Mouse (Mus musculus): ENCODE data around the gene Abca7. TPM values are rescaled to one million over a fixed set of nuclear protein-coding genes. Genes with fewer than 3 reads are reported as not detected.
"Not testable (repeated sequence)": the region's sequence is repeated elsewhere in the genome, so short reads cannot be mapped to it uniquely, and the experiment has no call there.

The Abca7 gene
- polyA plus RNA-seq, 1 experiment from 2014 or later: 2.2 TPM

- Histone ChIP-seq H3K36me3 (ENCODE audit: control insufficient read depth, insufficient read depth) (peaks cover 26% of the 10 kb centered on the region), H3K27me3 (replicated peaks; ENCODE audit: control insufficient read depth, insufficient read depth, low read length) (no peaks in the 10 kb centered on the region), H3K9me3 (ENCODE audit: control insufficient read depth) (no peaks in the 10 kb centered on the region), H3K9ac (ENCODE audit: low read depth, low read length) (peak overlapping the region; percentile 91), H3K4me2 (replicated peaks; ENCODE audit: low read depth) (peak overlapping the region; percentile 80), H3K4me1 (replicated peaks; ENCODE audit: control insufficient read depth, insufficient read depth, low read length) (peaks cover 2% of the 10 kb centered on the region; the same call in 1 of the 2 replicates), H3K4me3 (ENCODE audit: low read depth, low read length) (peak overlapping the region; percentile 71), H3K27ac (ENCODE audit: low read depth, low read length) (peak overlapping the region; percentile 99)
- WGBS: under 1% methylated on average over 47 of the region's 47 CpGs
- TF ChIP-seq CTCF (IDR thresholded peaks at IDR 0.05; ENCODE audit: low read depth): no peak
- ATAC-seq: peak; percentile 87
These were observed 57.0 kb downstream of the Abca7 start for GRCm38 (mm10) chr10:80053259-80053780.

GRCm38 (mm10) chr10:80053831-80054815, 57.8 kb downstream of the Abca7 start:
- peaks cover 32% of the 10 kb centered on the region for H3K36me3 ChIP-seq (ENCODE audit: control insufficient read depth, insufficient read depth)
- H3K9ac ChIP-seq (ENCODE audit: low read depth, low read length): peak overlapping the region; percentile 91
- TF ChIP-seq CTCF (IDR thresholded peaks at IDR 0.05; ENCODE audit: low read depth): peak; percentile 66
- H3K27ac ChIP-seq (ENCODE audit: low read depth, low read length): peak overlapping the region; percentile 99
- peak overlapping the region; percentile 80 for H3K4me2 ChIP-seq (replicated peaks; ENCODE audit: low read depth)
- under 1% methylated on average over 72 of the region's 77 CpGs for WGBS
- H3K9me3 ChIP-seq (ENCODE audit: control insufficient read depth): no peaks in the 10 kb centered on the region
- H3K4me3 ChIP-seq (ENCODE audit: low read depth, low read length): peak overlapping the region; percentile 71
- ATAC-seq: peak; percentile 37
- peaks cover 2% of the 10 kb centered on the region; the same call in 1 of the 2 replicates for H3K4me1 ChIP-seq (replicated peaks; ENCODE audit: control insufficient read depth, insufficient read depth, low read length)
- H3K27me3 ChIP-seq (replicated peaks; ENCODE audit: control insufficient read depth, insufficient read depth, low read length): no peaks in the 10 kb centered on the region

GRCm38 (mm10) chr10:80054911-80055310, 58.6 kb downstream of the Abca7 start:
- ATAC-seq; H3K9me3 ChIP-seq (ENCODE audit: control insufficient read depth); H3K9ac ChIP-seq (ENCODE audit: low read depth, low read length); H3K4me1 ChIP-seq (replicated peaks; ENCODE audit: control insufficient read depth, insufficient read depth, low read length); H3K27me3 ChIP-seq (replicated peaks; ENCODE audit: control insufficient read depth, insufficient read depth, low read length): not testable (repeated sequence)
- Histone ChIP-seq H3K27ac (ENCODE audit: low read depth, low read length) (peak overlapping the region; percentile 99; the same call in 1 of the 2 replicates), H3K4me3 (ENCODE audit: low read depth, low read length) (peak overlapping the region; percentile 71), H3K36me3 (ENCODE audit: control insufficient read depth, insufficient read depth) (peaks cover 39% of the 10 kb centered on the region), H3K4me2 (replicated peaks; ENCODE audit: low read depth) (peak overlapping the region; percentile 80)
- WGBS: 2% methylated on average over 3 of the region's 3 CpGs

GRCm38 (mm10) chr10:80055364-80055763, 59.1 kb downstream of the Abca7 start:
- H3K4me3 ChIP-seq (ENCODE audit: low read depth, low read length): 0 out of 2 replicates have a peak overlapping the region, but pooled peaks have one; percentile 71
- TF ChIP-seq CTCF (IDR thresholded peaks at IDR 0.05; ENCODE audit: low read depth): no peak
- H3K27me3 ChIP-seq (replicated peaks; ENCODE audit: control insufficient read depth, insufficient read depth, low read length): no peaks in the 10 kb centered on the region
- H3K9me3 ChIP-seq (ENCODE audit: control insufficient read depth): no peaks in the 10 kb centered on the region
- no peak overlapping the region for H3K9ac ChIP-seq (ENCODE audit: low read depth, low read length)
- H3K4me2 ChIP-seq (replicated peaks; ENCODE audit: low read depth): peak overlapping the region; percentile 80
- no peak for ATAC-seq
- peak overlapping the region; percentile 99; the same call in 1 of the 2 replicates for H3K27ac ChIP-seq (ENCODE audit: low read depth, low read length)
- WGBS: 74% methylated on average over 5 of the region's 5 CpGs
- peaks cover 2% of the 10 kb centered on the region; the same call in 1 of the 2 replicates for H3K4me1 ChIP-seq (replicated peaks; ENCODE audit: control insufficient read depth, insufficient read depth, low read length)
- peaks cover 44% of the 10 kb centered on the region for H3K36me3 ChIP-seq (ENCODE audit: control insufficient read depth, insufficient read depth)

- 0 out of 2 replicates have a peak overlapping the region, but pooled peaks have one; percentile 71 for H3K4me3 ChIP-seq (ENCODE audit: low read depth, low read length)
- H3K27ac ChIP-seq (ENCODE audit: low read depth, low read length): peak overlapping the region; percentile 99
- no peaks in the 10 kb centered on the region for H3K9me3 ChIP-seq (ENCODE audit: control insufficient read depth)
- TF ChIP-seq CTCF (IDR thresholded peaks at IDR 0.05; ENCODE audit: low read depth): no peak
- H3K9ac ChIP-seq (ENCODE audit: low read depth, low read length): no peak overlapping the region
- no peaks in the 10 kb centered on the region for H3K27me3 ChIP-seq (replicated peaks; ENCODE audit: control insufficient read depth, insufficient read depth, low read length)
- peaks cover 49% of the 10 kb centered on the region for H3K36me3 ChIP-seq (ENCODE audit: control insufficient read depth, insufficient read depth)
- H3K4me1 ChIP-seq (replicated peaks; ENCODE audit: control insufficient read depth, insufficient read depth, low read length): no peaks in the 10 kb centered on the region
- 46% methylated on average over 8 of the region's 10 CpGs for WGBS
- H3K4me2 ChIP-seq (replicated peaks; ENCODE audit: low read depth): peak overlapping the region; percentile 80
- ATAC-seq: no peak
These were observed 59.6 kb downstream of the Abca7 start for GRCm38 (mm10) chr10:80055891-80056290.

GRCm38 (mm10) chr10:80056506-80056905, 60.2 kb downstream of the Abca7 start:
- H3K4me1 ChIP-seq (replicated peaks; ENCODE audit: control insufficient read depth, insufficient read depth, low read length): no peaks in the 10 kb centered on the region
- H3K27ac ChIP-seq (ENCODE audit: low read depth, low read length): peak overlapping the region; percentile 99
- no peaks in the 10 kb centered on the region for H3K27me3 ChIP-seq (replicated peaks; ENCODE audit: control insufficient read depth, insufficient read depth, low read length)
- no peaks in the 10 kb centered on the region for H3K9me3 ChIP-seq (ENCODE audit: control insufficient read depth)
- no peak for ATAC-seq
- H3K9ac ChIP-seq (ENCODE audit: low read depth, low read length): no peak overlapping the region
- peaks cover 55% of the 10 kb centered on the region for H3K36me3 ChIP-seq (ENCODE audit: control insufficient read depth, insufficient read depth)
- no peak for TF ChIP-seq CTCF (IDR thresholded peaks at IDR 0.05; ENCODE audit: low read depth)
- H3K4me2 ChIP-seq (replicated peaks; ENCODE audit: low read depth): 0 out of 2 replicates have a peak overlapping the region, but pooled peaks have one; percentile 80
- WGBS: 72% methylated on average over 4 of the region's 4 CpGs
- no peak overlapping the region for H3K4me3 ChIP-seq (ENCODE audit: low read depth, low read length)

Data from intestine, postnatal 0 days (tissue).